Mouse (Mus musculus) ZHBTc4 (cell line): ENCODE measurements at regions not wholly inside any gene's neighbourhood (a gene's known extent, or its start where the extent isn't known, plus 50 kb on each side); places are given as distances from the start of the nearest gene placed in this dataset.
A peak's percentile ranks its signal among the peaks of the same experiment; 100 is the strongest.

Source experiments
- DNase-seq: peaks from one replicate; pipeline ENCODE4 v3.0.0-alpha.2; 2011; ENCODE audit warnings: low read depth, low spot score

DNA sequence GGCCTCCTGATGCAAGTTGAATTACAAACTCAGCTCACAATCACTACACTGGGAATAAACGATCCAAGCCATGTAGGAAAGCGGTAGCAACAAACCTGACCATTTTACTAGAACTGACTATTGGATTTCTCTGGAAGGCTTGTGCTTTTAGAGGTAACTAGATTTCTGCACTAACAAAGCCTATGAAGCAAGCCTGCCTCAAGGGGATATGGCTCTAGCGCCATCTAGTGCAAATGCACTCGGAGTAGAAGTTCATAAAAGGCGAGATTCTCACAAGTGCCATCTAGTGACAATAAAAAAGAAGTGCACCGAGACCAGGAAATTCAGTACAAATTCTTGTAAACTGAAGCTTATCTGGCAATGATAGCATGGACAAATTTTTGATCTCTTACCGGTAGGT lies 364.9 kb upstream of the Fmr1 start:
- peak; percentile 76 for DNase-seq
